Mouse (Mus musculus) erythroblast, adult 5-6 weeks (primary cell): Measurements from ENCODE around the gene 4930469K13Rik. TPM values are rescaled to one million over a fixed set of nuclear protein-coding genes. Genes with fewer than 3 reads are reported as not detected.

Experiments used
- ATAC-seq: replicated peaks from 2 replicates; pipeline ENCODE4 v1.8.0; 2016; ENCODE audit warnings: moderate number of reproducible peaks, mild to moderate bottlenecking, moderate TSS enrichment, inconsistent platforms; ENCODE audit not compliant: poor library complexity, low FRiP score, severe bottlenecking
- total RNA-seq, 2 experiments: library from RNA; stranded (forward) in 1 of 2; stranded (reverse) in 1 of 2; fragments of 150-400 nt in 1 of 2; fragments of 200-764, 138-1000 nt in 1 of 2; gene quantifications; 2 replicates each; pipeline versions ENCODE4 v1.2.3 to v1.2.4; 2015 to 2017; ENCODE audit warnings: low replicate concordance in 2 of 2

Gene 4930469K13Rik
- total RNA-seq, 2 experiments from 2014 or later: not detected

- no peak for ATAC-seq
Observed at GRCm38 (mm10) chr11:34047542-34047937, 50.8 kb downstream of the 4930469K13Rik start.

DNA sequence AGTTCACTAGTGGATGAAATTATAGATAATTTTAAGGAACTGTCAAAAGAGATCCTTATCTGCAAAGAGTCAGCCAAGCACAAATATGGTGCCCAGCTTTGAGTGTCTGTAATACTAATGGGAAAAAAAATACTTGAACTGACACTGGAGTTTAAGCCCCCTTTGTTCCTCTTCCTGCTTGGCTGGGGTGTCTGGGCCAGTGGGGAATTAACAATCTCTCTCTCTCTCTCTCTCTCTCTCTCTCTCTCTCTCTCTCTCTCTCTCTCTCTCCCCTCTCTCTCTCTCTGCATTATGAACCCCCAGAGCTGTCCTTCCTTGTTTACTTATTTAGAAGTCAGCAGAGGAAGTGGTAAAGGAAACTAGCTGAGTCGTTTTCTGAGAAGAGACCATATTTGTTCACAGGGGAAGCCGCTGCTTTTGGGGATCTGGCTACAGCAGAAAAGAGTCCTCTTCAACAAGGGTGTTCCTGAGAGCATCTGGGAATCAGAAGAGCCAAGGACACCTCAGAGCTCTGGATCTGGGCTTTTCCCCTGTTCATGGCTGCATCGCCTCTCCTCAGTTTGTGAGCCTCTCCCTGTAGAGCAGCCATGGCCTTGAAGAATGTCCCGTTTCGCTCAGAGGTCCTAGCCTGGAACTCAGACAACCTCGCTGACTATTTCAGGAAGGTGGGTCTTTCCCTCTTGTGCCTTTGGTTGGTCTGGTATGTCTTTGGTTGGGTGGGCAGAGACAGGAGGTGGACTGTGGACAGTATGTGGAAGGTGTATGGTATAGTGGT is 51.4 kb downstream of the 4930469K13Rik start, which contains the start of gene Lcp2:
Gene Lcp2 (plus strand): TSS at position 154 of the 775 bp plus-strand sequence.
- no peak for ATAC-seq

DNA sequence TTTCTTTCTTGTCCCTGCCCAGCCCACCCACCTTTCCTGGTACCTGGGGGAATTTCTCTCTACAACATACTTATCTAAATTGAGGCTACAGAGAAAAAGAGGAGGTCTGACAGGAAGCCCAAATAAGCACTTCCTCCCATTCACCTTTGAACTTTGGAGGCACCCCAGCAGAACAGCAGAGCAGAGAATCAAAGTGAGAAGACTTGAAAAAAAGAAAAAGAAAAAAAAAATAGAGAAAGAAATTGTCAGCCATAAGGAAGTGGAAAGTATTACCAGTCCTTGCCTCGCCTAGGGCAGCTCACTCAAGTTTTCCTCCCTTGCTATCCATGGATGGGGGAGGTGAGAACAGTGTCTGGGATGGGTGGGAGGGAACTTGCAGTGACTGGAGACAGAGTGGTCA is 55.5 kb downstream of the 4930469K13Rik start:
- no peak for ATAC-seq

DNA sequence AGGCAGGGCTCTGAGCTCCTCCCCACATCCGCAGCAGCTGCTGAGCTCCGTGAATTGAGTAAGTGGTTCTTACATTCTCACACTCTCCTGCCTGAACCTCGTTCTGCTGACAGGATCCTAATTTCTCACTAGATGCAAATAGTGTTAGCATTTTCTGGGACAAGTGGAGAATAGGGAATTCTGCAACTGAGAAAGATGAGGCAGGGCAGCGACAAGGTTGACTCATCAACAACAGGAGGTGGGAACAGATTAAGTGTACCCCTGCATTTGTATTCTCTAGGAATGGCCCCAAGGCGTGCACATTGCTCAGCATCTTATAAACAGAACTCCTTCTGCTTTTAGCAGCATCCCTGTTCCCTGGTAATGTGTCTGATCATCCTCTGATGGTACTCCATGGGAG is 58.3 kb downstream of the 4930469K13Rik start:
- no peak for ATAC-seq

GRCm38 (mm10) chr11:34035909-34036658 is 62.3 kb downstream of the 4930469K13Rik start:
- ATAC-seq: no peak

DNA sequence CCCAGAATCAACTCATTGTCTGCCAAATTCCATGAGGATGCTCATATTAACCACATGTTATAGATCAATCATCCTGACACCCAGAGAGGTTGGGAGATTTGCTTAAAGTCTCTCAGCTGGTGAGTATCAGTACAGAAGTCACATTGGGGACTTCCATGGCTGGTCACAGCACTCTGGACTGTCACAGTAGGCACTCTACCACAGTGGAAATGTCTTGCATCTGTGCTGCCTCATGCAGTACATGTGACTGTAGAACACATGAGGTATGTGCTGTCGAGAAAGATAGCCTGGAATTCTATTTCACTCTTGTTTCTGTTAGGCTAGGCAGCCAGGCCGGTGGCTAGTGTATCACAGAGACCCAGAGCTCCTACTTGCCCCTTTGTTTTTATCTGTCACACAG is 63.6 kb downstream of the 4930469K13Rik start:
- no peak for ATAC-seq

GRCm38 (mm10) chr11:34034008-34034505 is 64.3 kb downstream of the 4930469K13Rik start:
- ATAC-seq: no peak

GRCm38 (mm10) chr11:34031015-34031805 is 67.1 kb downstream of the 4930469K13Rik start:
- ATAC-seq: no peak

- no peak for ATAC-seq
Observed at GRCm38 (mm10) chr11:34029658-34030057, 68.7 kb downstream of the 4930469K13Rik start.

DNA sequence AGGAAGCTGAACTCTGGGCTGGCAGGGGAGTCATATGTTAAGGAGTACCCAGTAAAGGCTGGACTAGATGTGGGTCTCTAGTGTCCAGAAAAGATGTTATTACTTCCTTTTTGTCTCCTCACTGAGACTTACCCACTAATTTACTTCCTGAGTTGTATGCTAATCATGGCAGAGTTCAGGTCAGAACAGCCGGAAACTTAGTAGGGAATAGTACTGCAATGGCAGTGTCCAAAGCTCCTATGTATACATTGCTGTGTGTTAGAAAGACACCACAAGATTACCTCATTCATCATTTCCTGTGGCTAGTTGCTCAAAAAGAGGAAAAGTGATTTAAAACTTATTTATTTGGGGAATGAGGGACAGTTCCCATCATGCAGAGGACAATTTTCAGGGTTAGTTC is 73.3 kb downstream of the 4930469K13Rik start:
- no peak for ATAC-seq

GRCm38 (mm10) chr11:34012007-34012652 is 86.2 kb downstream of the 4930469K13Rik start:
- ATAC-seq: no peak

GRCm38 (mm10) chr11:34010859-34011172 is 87.5 kb downstream of the 4930469K13Rik start:
- no peak for ATAC-seq

GRCm38 (mm10) chr11:34010133-34010858 is 88.1 kb downstream of the 4930469K13Rik start:
- no peak for ATAC-seq

DNA sequence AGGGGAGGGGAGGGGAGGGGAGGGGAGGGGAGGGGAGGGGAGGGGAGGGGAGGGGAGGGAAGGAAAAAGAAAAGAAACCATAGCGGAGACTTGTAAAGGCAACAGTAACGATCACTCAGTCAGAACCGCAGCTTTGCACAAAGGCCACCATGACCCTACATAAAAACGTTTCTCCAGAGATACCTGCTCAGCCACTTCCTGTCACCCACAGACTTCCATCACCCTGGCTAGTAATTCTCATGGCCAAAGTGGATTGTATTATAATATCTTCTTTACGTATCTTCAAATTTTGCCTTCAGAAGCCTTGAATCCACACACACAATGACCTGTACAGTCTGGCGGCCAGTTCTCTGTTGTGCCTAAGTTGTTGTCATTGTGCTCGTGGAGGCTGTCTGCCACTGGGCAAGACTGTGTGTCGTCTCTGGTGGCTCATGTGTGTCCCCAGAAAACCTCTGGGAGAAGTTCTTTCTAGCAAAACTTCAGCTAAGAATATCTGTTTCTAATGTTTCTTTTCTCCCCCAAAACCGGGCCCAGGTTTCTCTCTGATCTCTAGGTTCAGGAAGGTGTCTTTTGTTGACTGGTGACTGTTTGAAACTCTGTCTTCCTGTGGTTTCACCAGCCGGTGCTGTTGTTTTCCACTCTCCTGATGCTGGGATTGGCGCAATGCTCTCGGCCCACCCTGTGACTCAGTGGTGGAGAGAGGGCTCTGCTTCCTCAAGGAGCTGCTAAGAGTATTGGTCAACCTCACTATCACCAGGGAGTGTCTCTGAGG is 88.9 kb downstream of the 4930469K13Rik start:
- ATAC-seq: no peak

DNA sequence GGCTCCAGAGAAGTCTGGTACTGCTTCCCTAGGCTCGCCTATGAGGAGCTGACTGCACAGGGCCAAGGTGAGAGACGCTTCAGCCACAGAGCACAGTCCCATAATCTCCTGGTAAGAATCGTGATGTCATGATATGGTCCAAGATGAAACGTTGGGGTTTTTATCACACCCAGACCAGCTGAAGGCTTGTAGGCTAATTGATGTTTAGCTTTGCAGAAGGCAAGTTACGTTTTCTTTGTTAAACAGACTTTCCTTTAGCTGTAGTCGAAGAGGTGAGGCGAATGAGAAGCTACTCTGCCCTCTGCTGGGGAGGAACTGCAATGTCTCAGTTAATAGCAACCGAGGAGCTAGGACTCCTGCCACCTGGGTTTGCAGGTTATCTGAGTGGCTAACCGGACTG is 89.7 kb downstream of the 4930469K13Rik start:
- ATAC-seq: peak; percentile 69

GRCm38 (mm10) chr11:34008214-34008613 is 90.1 kb downstream of the 4930469K13Rik start:
- no peak for ATAC-seq

GRCm38 (mm10) chr11:34007616-34008015 is 90.7 kb downstream of the 4930469K13Rik start:
- ATAC-seq: no peak

DNA sequence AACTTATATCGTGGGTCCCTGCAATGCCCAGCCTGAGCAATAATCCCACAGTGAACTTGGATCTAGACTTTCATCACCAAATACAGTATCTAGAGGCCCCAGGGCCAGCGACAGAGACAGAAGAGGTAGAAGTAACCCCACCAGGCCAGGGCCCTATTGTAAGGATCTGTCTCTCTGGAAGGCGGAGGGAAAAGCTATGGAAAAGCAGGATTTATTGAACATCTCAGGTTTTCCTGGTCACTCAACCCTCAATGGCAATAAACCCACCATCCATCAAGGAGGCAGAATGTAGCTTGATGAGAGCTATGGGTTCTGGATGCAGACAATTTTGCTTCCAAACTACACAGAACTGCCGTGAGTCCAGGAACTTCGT is 95.8 kb downstream of the 4930469K13Rik start:
- ATAC-seq: no peak
